Mouse (Mus musculus) kidney, adult 2 months (tissue): Measurements from ENCODE around the gene Gm29644. TPM values are rescaled to one million over a fixed set of nuclear protein-coding genes. Genes with fewer than 3 reads are reported as not detected.
"Not testable (repeated sequence)": the region's sequence is repeated elsewhere in the genome, so short reads cannot be mapped to it uniquely, and the experiment has no call there.

ENCODE experiments used
- DNase-seq: peaks from one replicate; pipeline ENCODE4 v3.0.0; 2021
- H3K27ac ChIP-seq: fragments of 200-500 bp; 2 replicates; pipeline ENCODE4 v1.5.1; 2012; ENCODE audit warnings: low read depth, low read length, control low read depth, inconsistent platforms; ENCODE audit not compliant: insufficient read depth
- H3K27me3 ChIP-seq: fragments of 200-500 bp; replicated peaks from 2 replicates; pipeline ENCODE4 v1.6.1; 2012; ENCODE audit warnings: mild to moderate bottlenecking, moderate library complexity, low read length, inconsistent platforms; ENCODE audit not compliant: control insufficient read depth, insufficient read depth
- H3K36me3 ChIP-seq: fragments of 200-500 bp; 2 replicates; pipeline ENCODE4 v1.6.1; 2012; ENCODE audit warnings: mild to moderate bottlenecking, moderate library complexity, low read length, inconsistent platforms; ENCODE audit not compliant: control insufficient read depth, insufficient read depth
- H3K4me1 ChIP-seq: fragments of 200-500 bp; 2 replicates; pipeline ENCODE4 v1.6.1; 2011; ENCODE audit warnings: low read length; ENCODE audit not compliant: control insufficient read depth, insufficient read depth
- H3K4me3 ChIP-seq: fragments of 200-500 bp; 2 replicates; pipeline ENCODE4 v1.5.1; 2011; ENCODE audit warnings: mild to moderate bottlenecking, low read depth, low read length, control low read depth; ENCODE audit not compliant: insufficient read depth
- WGBS: fragments of 180-500 bp; shearing (Covaris S2); methylation state at CpG from one replicate; pipeline ENCODE4 v1.1.7; 2018; 5-methylcytosine and 5-hydroxymethylcytosine counted together
- polyA plus RNA-seq: library from polyadenylated mRNA; depleted of rRNA; stranded (reverse); fragments of >200 nt; gene quantifications from 2 replicates; pipeline ENCODE4 v1.2.3, GENCODE M21; 2012; rRNA removed

The Gm29644 gene
- not detected in 2 replicates for polyA plus RNA-seq

DNA sequence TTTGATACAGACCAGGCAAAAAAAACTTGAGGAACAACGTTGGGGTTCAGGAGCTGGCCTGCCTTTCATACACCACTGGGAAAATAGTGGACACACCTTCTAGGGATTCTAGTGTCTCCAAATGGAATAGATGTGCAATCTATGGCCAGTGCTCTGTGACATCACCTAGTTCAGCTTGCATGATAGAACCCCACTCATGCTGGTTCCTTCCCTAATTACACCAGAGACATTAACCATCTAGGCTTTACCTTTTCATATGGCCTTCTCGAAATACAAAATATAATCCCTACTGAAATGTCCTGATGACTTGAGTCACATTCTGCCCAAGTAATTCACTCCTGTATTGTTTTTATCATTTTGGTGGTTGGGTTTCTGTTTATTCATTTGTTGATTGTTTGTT lies at the start of gene Gm29644, which contains the start of gene Gm29423:
Gene Gm29644, minus strand, starts transcription at position 157 of the 400 bp plus-strand sequence.
Gene Gm29423, minus strand, starts transcription at position 101 of the 400 bp plus-strand sequence.
- H3K4me1 ChIP-seq, H3K27ac ChIP-seq, H3K36me3 ChIP-seq, DNase-seq, H3K4me3 ChIP-seq, H3K27me3 ChIP-seq: not testable (repeated sequence)
- 40% methylated on average over 1 of the region's 2 CpGs for WGBS

DNA sequence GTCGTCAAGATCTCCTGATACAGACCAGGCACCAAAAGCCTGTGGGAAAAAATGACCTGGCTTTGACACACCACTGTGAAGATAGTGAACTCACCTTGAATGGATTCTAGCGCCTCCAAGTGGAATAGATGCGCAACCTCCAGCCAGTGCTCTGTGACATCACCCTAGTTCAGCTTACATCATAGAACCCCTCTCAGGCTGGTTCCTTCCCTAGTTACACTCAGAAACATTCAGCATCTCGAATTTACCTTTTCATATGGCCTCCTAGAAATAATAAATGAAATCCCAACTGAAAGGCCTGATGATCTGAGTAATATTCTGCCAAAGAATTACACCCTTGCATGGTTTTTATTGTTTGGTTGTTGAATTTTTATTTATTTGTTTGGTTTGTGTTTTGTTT lies 29.6 kb downstream of the Gm29644 start, which contains the start of gene Gm21118:
Gene Gm21118, minus strand, starts transcription at position 101 of the 400 bp plus-strand sequence.
- H3K4me1 ChIP-seq, H3K4me3 ChIP-seq, H3K36me3 ChIP-seq, H3K27ac ChIP-seq, H3K27me3 ChIP-seq, DNase-seq: not testable (repeated sequence)
- WGBS, result no CpG with 5 or more reads among the region's 4 CpGs

Other genes starting within 250 kb of the Gm29644 start
- gene Gm21118, start 29.7 kb downstream of the Gm29644 start, polyA plus RNA-seq, result not detected in 2 replicates
- not detected in 2 replicates for gene Gm29423, start 56 bp downstream of the Gm29644 start, polyA plus RNA-seq
- gene Gm20888, start 138.5 kb upstream of the Gm29644 start, polyA plus RNA-seq, result not detected in 2 replicates